Mouse (Mus musculus): ENCODE measurements around the gene Trp53i11.

- TF ChIP-seq POLR2A (IDR thresholded peaks at IDR 0.05; ENCODE audit: low read depth, low read length), result no peak
- TF ChIP-seq ZMIZ1 (IDR thresholded peaks at IDR 0.05; ENCODE audit: low read depth, low read length), result no peak
- no peak for TF ChIP-seq USF1 (IDR thresholded peaks at IDR 0.05; ENCODE audit: low read depth, low read length)
- no peak for TF ChIP-seq CTCF (conservative IDR thresholded peaks at IDR 0.05 in 1 of 2, IDR thresholded peaks at IDR 0.05 in 1 of 2; ENCODE audit: low read depth in 2 of 2, low read length in 2 of 2)
- no peak for TF ChIP-seq ETS1 (conservative IDR thresholded peaks at IDR 0.05; ENCODE audit: low read depth, low read length)
- no peak for TF ChIP-seq TCF12 (IDR thresholded peaks at IDR 0.05; ENCODE audit: low read depth, low read length)
- no peak for TF ChIP-seq MAFK (IDR thresholded peaks at IDR 0.05; ENCODE audit: insufficient replicate concordance, low read length)
- no peak for TF ChIP-seq MAX (IDR thresholded peaks at IDR 0.05; ENCODE audit: low read length)
These were observed 16.5 kb upstream of the Trp53i11 start for GRCm38 (mm10) chr2:93170845-93171200.

Data from CH12.LX (cell line).